Mouse (Mus musculus): ENCODE data around the gene Oas2. TPM values are rescaled to one million over a fixed set of nuclear protein-coding genes. Genes with fewer than 3 reads are reported as not detected.
"Not testable (repeated sequence)": the region's sequence is repeated elsewhere in the genome, so short reads cannot be mapped to it uniquely, and the experiment has no call there.

The Oas2 gene
- polyA plus RNA-seq (2011; ENCODE audit: insufficient read depth, insufficient read length, low replicate concordance, missing spikeins) = 12.2 and 25.1 TPM in 2 replicates

DNA sequence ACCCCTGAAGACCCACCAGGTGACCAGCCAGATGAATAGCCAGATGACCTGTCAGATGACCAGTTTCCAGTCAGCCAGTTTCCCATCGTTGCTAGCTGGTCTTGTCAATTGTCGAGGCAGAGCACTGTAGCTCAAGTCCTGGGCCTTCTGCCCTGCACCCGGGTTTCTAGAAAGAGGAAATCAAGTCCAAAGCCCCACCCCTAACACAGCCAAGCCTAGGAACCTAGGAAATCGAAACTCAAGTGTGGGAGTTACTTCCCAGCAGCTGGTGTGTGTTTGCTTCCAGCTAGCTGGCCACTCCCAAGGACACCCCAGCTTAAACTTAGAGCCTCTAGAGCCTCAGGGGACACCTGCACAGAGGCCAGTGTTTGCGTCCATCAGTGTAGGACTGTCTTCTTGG, at the start of gene Oas2:
Gene Oas2, minus strand, starts transcription at position 166 of the 400 bp plus-strand sequence.
- WGBS = 10% methylated on average over 5 of the region's 5 CpGs
- Histone ChIP-seq H3K4me3 (replicated peaks; ENCODE audit: control insufficient read depth, low read depth, low read length) (peak within 1 kb of the TSS; percentile 67), H3K27ac (ENCODE audit: control insufficient read depth, insufficient read depth, low read depth, low read length, poor library complexity) (peak within 1 kb of the TSS; percentile 31; the same call in 1 of the 2 replicates)

DNA sequence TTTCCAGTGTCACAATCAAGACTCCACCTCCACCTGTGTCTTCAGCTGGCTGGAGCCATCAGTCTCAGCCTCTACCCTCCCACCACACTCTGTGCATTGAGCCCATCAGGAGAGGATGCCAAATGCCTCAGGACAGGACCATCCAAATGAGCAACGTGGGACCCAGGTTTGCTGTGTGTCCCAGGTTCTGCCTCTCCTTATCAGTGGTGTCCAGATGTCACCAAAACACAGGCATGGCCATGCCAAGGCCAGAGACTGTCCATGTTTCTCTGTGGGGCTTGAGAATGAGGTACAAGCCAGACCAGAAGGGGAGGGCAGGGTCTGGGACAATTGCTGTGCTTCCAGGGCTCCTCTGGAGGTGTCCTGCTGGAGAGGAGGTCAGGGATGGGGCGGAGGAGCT, 49.3 kb upstream of the Oas2 start:
- H3K27ac ChIP-seq (ENCODE audit: control insufficient read depth, insufficient read depth, low read depth, low read length, poor library complexity); H3K4me1 ChIP-seq (ENCODE audit: control insufficient read depth, insufficient read depth, low read length); H3K4me3 ChIP-seq (replicated peaks; ENCODE audit: control insufficient read depth, low read depth, low read length): not testable (repeated sequence)
- 65% methylated on average over 2 of the region's 2 CpGs for WGBS

More for the DNA sequence above, at the start of gene Oas2:
- peaks cover 5% of the 10 kb centered on the region; the same call in 1 of the 2 replicates for H3K4me1 ChIP-seq (ENCODE audit: control insufficient read depth, insufficient read depth, low read length)
- TF ChIP-seq CTCF (IDR thresholded peaks at IDR 0.05; ENCODE audit: control insufficient read depth, insufficient read depth, low read length) = no peak
- no peak for TF ChIP-seq POLR2A (IDR thresholded peaks at IDR 0.05; ENCODE audit: borderline replicate concordance, control insufficient read depth, low read depth, low read length)

DNA sequence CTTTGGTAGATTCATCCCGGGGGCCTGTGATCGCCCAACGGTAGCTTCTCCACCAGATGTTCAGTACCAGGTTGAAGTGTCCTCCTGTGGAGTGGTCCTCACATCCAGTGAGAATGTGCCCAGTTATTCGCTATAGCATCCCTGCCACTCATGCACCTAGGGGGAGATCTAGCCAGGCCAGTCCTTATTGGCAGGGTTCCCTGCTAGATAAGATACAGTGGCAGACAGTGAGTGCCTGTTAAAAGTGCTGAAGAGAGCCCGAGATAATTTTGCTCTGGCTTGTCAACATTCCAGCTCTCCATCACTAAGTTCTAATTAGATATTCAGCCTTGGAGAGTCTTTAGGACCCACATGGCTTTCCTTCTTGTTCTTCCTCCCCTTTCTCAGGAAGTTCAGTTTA, 48.5 kb upstream of the Oas2 start:
- H3K4me1 ChIP-seq (ENCODE audit: control insufficient read depth, insufficient read depth, low read length); H3K4me3 ChIP-seq (replicated peaks; ENCODE audit: control insufficient read depth, low read depth, low read length): not testable (repeated sequence)
- H3K27ac ChIP-seq (ENCODE audit: control insufficient read depth, insufficient read depth, low read depth, low read length, poor library complexity) = 0 out of 2 replicates have a peak overlapping the region, but pooled peaks have one; percentile 51
- 63% methylated on average over 5 of the region's 5 CpGs for WGBS

DNA sequence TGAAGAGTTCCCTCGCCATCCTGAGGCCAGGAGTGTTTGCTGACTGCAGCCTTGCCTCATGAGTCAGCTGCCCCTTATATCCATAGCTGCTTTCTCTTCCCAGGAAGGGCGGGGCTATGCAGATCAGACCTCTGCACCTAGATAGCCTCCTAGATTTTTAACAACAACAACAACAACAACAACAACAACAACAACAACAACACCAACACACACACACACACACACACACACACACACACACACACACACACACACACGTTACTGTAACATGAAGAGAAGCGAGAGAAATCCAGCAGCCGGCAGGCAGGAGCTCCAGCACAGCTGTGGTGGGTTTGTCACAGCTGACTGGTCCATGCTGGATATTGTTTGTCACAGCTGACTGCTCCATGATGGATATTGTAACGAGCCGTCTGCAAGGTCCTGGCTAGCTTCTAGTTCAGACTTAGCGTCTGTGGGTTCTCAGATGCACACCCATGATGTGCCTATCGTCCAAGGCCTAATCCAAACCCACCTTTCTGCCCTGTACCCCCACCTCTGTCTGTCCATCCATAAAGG, 45.9 kb upstream of the Oas2 start, which contains the start of gene Oas1e:
Gene Oas1e, minus strand, starts transcription at position 51 of the 555 bp plus-strand sequence.
- WGBS = 78% methylated on average over 9 of the region's 9 CpGs
- not testable (repeated sequence) for H3K4me3 ChIP-seq (replicated peaks; ENCODE audit: control insufficient read depth, low read depth, low read length); H3K4me1 ChIP-seq (ENCODE audit: control insufficient read depth, insufficient read depth, low read length); H3K27ac ChIP-seq (ENCODE audit: control insufficient read depth, insufficient read depth, low read depth, low read length, poor library complexity)

DNA sequence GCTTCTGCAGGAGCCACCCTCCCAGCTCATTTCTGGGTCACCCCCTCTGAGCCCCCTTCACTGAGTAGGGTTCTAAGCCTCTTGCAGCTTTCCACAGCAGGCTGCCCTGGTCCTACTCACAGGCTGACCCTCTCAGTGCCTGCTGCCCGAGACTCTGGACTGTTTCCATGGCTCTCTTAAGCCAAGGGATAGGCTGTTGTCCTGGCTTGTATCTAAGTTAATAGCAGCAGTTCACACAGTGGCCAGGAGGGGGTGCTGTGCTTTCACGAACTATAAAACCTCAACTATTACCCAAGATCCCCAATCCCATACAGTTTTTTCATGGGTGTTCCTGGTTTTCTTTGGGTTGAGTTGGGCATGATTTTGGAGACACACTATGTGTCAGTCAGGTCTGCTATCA, 43.4 kb upstream of the Oas2 start:
- Histone ChIP-seq H3K27ac (ENCODE audit: control insufficient read depth, insufficient read depth, low read depth, low read length, poor library complexity) (no peak overlapping the region), H3K4me1 (ENCODE audit: control insufficient read depth, insufficient read depth, low read length) (peaks cover 2% of the 10 kb centered on the region; the same call in 1 of the 2 replicates), H3K4me3 (replicated peaks; ENCODE audit: control insufficient read depth, low read depth, low read length) (no peak overlapping the region)
- TF ChIP-seq CTCF (IDR thresholded peaks at IDR 0.05; ENCODE audit: control insufficient read depth, insufficient read depth, low read length) (peak; percentile 54), POLR2A (IDR thresholded peaks at IDR 0.05; ENCODE audit: borderline replicate concordance, control insufficient read depth, low read depth, low read length) (no peak)
- 8% methylated on average over 2 of the region's 2 CpGs for WGBS

DNA sequence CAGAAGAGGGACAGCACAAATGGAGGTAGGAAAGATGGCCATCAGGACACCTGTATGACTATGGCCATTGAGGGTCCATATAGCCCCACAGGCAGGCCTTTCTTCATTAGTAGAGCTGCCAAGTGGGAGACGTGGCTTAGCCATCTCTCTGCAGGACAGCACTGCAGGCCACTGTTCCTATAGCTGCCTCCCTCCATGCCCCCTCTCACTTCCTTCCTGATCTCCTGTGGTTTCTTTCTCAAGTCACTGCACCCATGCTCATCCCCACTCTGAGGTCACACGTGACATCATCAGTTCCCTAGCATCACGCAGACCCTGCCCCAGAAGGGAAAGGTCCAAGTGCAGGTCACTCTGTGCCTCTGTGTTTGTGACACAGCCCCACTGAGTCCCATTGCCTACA, 37.4 kb upstream of the Oas2 start:
- Histone ChIP-seq H3K27ac (ENCODE audit: control insufficient read depth, insufficient read depth, low read depth, low read length, poor library complexity) (no peak overlapping the region), H3K4me3 (replicated peaks; ENCODE audit: control insufficient read depth, low read depth, low read length) (no peak overlapping the region), H3K4me1 (ENCODE audit: control insufficient read depth, insufficient read depth, low read length) (peaks cover 2% of the 10 kb centered on the region; the same call in 1 of the 2 replicates)
- no peak for TF ChIP-seq CTCF (IDR thresholded peaks at IDR 0.05; ENCODE audit: control insufficient read depth, insufficient read depth, low read length)
- TF ChIP-seq POLR2A (IDR thresholded peaks at IDR 0.05; ENCODE audit: borderline replicate concordance, control insufficient read depth, low read depth, low read length) = no peak
- WGBS = 1% methylated on average over 3 of the region's 3 CpGs

DNA sequence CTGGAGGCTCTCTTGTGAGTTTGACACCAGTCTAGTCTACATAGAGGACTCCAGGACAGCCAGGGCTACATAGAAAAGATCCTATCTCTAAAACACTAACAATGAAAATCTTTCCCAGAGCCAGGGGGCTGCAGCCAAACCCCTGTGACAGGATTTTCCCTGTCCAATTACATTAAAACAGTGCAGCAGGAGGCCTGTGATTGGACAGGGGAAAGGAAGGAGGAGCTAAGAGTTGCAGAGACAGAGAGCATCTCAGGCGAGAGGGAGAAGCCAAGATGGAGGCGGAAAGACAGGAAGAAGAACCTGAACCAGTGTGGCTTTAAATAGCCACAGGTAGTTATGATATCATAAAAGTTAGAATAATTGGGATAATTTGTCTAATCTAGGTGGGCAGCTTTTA, 32.8 kb upstream of the Oas2 start:
- H3K4me3 ChIP-seq (replicated peaks; ENCODE audit: control insufficient read depth, low read depth, low read length) = no peak overlapping the region
- TF ChIP-seq POLR2A (IDR thresholded peaks at IDR 0.05; ENCODE audit: borderline replicate concordance, control insufficient read depth, low read depth, low read length) = no peak
- no peak for TF ChIP-seq CTCF (IDR thresholded peaks at IDR 0.05; ENCODE audit: control insufficient read depth, insufficient read depth, low read length)
- H3K4me1 ChIP-seq (ENCODE audit: control insufficient read depth, insufficient read depth, low read length) = peaks cover 9% of the 10 kb centered on the region; the same call in 1 of the 2 replicates
- WGBS = 77% methylated on average over 2 of the region's 2 CpGs
- no peak overlapping the region for H3K27ac ChIP-seq (ENCODE audit: control insufficient read depth, insufficient read depth, low read depth, low read length, poor library complexity)

DNA sequence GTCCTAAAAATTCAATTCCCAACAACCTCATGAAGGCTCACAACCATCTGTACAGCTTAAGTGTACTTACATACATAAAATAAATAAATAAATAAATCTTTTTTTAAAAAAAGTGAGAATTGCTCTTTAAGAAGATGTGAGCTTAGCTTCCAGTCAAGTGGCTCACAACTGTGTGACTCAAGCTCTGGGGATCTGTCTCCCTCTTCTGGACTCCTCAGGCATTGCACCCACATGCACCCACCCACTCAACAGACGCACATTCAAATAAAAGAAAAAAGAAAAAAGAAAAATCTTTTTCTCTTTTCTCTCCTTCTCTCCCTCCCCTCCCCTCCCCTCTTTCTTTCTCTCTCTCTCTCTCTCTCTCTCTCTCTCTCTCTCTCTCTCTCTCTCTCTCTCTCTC, 32.0 kb upstream of the Oas2 start:
- Histone ChIP-seq H3K4me1 (ENCODE audit: control insufficient read depth, insufficient read depth, low read length) (peaks cover 8% of the 10 kb centered on the region; the same call in 1 of the 2 replicates), H3K4me3 (replicated peaks; ENCODE audit: control insufficient read depth, low read depth, low read length) (no peak overlapping the region), H3K27ac (ENCODE audit: control insufficient read depth, insufficient read depth, low read depth, low read length, poor library complexity) (no peak overlapping the region)
- TF ChIP-seq POLR2A (IDR thresholded peaks at IDR 0.05; ENCODE audit: borderline replicate concordance, control insufficient read depth, low read depth, low read length) (no peak), CTCF (IDR thresholded peaks at IDR 0.05; ENCODE audit: control insufficient read depth, insufficient read depth, low read length) (peak; percentile 63)
- WGBS = 84% methylated on average over 1 of the region's 1 CpGs

DNA sequence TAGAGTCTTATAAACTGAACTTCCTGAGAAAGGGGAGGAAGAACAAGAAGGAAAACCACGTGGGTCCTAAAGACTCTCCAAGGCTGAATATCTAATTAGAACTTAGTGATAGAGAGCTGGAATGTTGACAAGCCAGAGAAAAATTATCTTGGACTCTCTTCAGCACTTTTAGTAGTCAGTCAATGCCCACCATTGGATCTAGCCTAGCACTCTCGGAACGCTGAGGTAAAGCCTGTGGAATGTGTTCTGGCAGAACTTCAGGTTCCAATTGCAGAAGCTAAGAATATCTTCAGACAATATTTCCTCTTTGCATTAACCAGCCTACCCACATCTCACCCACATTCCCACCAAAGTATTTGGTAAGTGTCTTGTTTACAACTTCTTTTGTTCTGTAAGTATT, 30.3 kb upstream of the Oas2 start:
- TF ChIP-seq CTCF (IDR thresholded peaks at IDR 0.05; ENCODE audit: control insufficient read depth, insufficient read depth, low read length) (no peak), POLR2A (IDR thresholded peaks at IDR 0.05; ENCODE audit: borderline replicate concordance, control insufficient read depth, low read depth, low read length) (no peak)
- Histone ChIP-seq H3K4me3 (replicated peaks; ENCODE audit: control insufficient read depth, low read depth, low read length) (no peak overlapping the region), H3K4me1 (ENCODE audit: control insufficient read depth, insufficient read depth, low read length) (peaks cover 8% of the 10 kb centered on the region), H3K27ac (ENCODE audit: control insufficient read depth, insufficient read depth, low read depth, low read length, poor library complexity) (no peak overlapping the region)
- WGBS = 4% methylated on average over 3 of the region's 3 CpGs

Measured in bone marrow, adult 2 months (tissue).